Mouse (Mus musculus) liver (tissue): Measurements from ENCODE around the gene Prr5l.
A peak's percentile ranks its signal among the peaks of the same experiment; 100 is the strongest.

ENCODE experiments used
- DNase-seq: peaks from one replicate; pipeline ENCODE4 v3.0.0-alpha.2; 2020; ENCODE audit warnings: mixed read lengths

Prr5l gene

DNA sequence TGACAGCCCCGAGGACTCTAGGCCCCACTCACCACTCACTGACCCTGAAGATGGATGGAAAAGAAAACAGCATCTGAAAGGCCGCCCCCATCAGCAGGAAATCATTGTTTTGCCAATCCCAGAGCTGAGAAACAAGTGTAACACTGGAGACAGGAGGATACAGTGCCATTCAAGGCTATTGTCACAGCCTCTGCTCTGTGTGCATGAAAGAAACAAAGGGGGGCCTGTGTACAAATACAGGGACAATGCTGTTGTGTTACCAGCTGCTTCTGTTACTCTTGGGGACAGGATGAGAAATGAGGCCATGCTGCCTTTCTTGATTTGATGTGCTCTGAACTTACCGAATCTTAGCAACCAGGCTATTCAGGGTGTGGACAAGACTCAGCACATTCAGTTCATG lies at the start of gene Prr5l:
TSS of gene Prr5l (minus strand) at position 30 of the 400 bp plus-strand sequence.
- no peak for DNase-seq

DNA sequence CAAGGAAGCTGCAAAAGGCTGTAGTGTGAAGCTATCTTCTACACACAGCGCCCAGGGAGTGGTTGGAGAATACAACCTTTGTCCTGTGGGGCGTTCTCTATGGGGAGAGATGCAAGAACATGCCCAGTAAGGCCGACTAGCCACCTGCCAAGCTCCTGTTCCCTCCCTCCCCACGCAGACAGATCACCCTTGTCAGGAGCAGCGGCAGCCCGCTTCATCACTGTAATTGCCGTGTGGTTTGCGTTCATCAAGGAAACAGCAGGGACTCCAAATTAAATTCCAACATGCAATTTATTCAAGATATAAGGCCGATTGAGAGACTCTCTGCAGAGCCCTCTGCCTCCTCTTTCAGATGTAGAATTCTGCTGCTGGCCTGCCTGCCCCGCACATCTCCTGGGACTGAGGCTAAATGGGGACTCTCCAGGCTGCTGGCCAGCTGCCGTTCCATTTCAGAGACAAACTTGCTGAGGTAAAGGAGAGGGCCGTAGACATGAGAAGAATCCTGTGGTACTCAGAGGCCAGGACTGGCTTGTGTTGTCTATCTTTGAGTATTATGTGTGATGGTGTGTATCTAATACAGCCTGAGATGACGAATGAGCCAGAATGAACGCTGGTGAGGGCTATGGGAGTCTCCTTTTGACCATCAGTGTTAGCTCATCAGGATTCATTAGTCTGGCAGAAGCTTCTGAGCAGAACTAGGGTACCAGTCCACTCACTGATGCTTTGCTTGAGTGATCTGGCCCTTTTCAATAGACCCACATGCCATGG lies 49.5 kb upstream of the Prr5l start:
- no peak for DNase-seq

GRCm38 (mm10) chr2:101925591-101926188 lies 42.9 kb upstream of the Prr5l start:
- no peak for DNase-seq

DNA sequence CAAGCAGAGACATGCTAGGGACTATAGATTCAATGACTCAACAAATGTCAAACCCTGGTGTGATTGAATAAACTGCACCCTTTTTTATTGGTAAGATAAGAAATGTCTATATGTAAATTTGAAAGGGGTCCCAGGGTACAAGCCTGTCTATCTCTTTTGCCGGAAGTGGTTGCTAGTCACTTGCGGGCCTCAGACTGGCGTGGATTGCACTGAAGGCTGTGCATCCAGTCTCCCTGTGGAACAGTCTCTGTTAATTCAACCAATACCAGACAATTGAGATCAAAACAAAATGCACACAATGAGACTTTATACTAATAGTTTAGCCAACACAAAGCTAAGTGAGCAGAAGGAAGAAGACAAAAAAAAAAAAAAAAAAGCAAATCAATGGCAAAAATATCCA lies 42.4 kb upstream of the Prr5l start:
- DNase-seq, result no peak

DNA sequence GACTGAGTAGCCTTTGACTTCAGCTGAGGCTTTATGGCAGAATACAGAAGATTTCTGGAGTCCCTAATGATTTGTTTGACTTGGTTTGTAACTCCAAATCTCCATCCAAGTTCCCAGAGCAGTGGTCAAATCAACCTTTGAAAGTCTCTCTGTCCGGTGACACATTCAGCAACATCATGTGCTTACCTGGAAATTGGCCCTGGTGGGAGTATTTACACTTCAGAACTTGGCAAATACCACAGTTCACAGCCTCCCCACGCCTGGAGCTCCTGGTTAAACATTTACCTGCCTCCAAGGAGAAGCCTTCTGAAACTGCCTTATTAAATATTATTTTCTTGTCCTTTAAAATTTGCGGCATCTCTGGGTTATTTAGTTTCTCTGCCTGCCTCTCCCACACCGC lies 40.4 kb upstream of the Prr5l start:
- DNase-seq, result peak; percentile 20

DNA sequence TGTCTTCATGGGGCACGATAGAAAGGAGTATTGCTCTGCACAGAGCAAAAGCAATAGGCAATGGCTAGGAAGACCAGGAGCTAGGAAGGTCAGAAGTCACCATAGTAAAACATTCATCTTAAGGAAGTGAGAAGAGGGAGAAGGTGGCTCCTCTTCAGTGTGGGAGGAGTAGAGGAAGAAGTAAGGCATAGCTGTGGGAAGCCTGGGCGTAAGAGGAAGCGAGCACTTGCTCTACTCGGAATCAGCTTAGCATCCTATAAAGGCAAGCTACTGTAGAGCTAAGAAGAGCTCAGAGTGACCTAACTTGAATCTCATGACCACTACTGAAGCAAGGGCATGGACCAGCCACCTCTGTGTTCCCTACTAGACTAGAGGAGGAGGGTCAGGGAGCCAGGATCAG lies 39.5 kb upstream of the Prr5l start:
- DNase-seq, result no peak

DNA sequence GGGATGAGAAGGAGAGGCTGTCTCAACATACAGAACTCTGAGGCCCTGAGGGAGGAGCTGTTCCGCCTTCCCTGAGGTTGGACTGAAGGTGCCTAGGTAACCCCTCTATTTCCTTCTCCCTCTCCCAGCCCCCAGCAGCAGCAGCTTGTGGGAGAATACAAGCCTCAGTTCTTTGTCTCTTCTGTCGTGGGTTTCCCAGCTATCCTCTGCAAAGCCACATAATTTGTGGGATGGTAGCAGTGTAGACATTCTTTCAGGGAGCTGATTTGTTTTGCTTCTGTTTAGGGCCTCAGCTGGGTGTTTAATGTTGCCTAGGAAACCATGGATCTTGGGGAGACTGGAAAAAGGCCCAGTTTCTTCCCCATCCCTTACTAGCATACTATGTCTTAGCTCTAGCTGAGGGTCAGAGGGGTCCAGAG lies 37.3 kb upstream of the Prr5l start:
- no peak for DNase-seq

GRCm38 (mm10) chr2:101918518-101918917 lies 35.7 kb upstream of the Prr5l start:
- DNase-seq, result peak; percentile 12

DNA sequence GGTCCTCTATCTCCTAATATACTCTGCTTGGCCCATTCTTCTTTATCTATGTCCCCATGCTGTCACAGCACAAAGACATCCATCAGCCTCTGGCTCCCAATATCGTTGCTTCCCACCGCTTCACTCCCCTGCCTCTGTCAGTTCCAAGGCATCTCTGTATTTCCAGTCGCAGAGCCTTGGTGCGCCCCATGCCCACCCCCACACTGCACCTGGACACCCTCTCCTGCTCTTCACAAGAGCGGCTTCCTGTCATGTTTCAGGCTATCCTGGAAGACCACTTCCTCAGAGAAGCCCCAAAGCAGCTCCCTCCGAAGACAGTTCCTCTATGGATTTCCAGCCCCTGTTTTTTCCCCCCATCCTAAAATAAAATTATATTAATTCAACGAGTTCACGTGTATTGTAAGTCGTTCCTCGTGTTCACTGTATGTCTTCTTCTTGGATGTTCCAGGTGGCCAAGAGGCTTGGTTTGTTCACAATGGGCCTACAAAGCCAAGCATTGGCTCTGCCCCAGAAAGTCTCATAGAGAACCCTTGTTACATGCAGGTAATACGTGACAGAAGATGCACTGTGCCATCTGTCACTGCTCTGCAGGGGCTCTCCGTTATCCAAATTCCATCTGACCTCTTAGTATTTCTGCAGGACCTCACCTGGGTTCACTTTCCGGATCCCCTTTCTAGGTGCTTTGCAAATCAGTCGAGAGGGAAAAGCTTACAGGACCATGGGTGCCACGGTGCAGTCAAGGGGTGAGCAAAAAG lies 26.7 kb upstream of the Prr5l start:
- no peak for DNase-seq

DNA sequence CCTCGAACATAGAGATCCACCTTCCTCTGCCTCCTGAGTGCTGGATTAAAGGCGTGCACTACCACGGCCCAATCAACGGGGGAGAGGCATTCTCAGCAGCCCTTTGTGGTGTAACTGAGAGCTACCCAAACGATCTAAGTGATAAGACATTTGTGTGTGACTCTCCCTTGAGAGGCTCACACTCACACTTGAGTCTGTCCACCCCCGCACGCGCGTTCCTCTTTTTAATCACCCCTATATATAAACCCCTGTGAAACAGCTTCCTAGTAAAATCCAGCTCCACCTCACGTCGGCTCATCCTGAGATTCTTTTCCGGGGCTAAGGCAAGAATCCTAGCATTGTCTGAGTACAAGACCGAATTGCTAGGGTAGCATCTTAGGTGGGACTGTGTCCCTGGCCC lies 25.9 kb upstream of the Prr5l start:
- DNase-seq, result no peak

DNA sequence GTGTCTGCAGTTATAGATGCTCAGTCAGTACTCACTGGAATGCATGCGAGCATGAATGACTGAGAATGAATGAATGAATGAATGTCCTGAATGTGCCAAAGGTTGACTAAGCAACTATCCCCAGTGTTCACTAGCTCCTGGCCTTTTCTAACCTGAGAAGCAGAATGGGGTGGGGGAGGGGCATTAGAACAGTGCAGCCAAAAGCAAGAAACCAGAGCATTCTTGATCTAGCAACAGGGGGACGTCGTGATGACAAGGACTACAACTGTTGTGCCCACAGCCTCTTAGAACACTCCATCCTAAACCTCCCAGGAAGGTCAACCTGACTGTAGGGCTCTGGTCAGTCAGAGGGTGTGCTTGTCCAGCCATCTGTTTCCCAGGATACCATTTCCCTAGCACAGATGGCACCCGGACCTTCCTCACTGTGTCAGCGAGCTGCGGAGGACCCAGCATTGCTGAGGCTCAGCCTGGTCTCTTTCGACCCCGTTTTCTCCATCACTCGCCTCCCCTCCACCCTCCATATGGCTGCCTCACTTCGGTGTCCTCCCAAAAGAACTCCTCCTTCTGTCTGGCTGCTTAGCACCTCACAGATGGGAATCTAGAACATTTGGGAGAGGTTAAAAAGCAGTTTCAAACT lies 24.7 kb upstream of the Prr5l start:
- no peak for DNase-seq

DNA sequence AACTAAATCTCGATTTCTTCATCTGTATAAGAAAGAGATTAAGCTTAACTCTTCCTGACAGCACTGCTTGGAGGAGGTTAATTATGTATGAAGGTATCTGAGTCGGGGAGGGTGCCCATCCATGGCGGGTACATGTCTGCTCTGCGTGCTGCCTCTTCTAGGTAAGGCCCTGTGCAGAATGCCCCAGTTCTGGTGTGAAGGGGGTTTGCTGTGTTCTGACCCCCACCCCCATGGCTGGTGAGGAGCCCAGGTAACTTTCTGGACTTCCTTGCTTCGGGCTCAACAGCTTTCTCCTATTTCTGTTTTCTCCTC lies 23.5 kb upstream of the Prr5l start:
- no peak for DNase-seq

- peak; percentile 76 for DNase-seq
Observed at GRCm38 (mm10) chr2:101905534-101906378, 22.9 kb upstream of the Prr5l start.

DNA sequence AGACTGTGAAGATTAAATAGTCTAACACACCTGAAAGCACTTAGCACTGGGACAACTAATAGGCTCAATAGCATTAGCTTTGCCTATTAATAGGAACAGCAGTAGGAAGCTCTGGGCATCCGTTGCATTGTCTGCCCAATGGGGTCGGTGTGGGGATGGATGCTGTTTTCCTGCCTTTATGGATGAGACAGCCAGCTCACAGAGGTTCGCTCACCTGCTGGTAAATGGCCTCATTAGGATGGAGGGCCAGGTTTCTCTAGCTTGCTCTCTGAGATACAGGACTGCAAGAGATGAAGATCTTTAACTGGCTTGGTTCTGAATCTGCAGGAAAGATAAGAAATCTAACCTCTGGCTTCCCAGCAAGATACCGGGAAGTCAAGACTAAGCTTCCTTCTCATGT lies 19.4 kb upstream of the Prr5l start:
- no peak for DNase-seq

- DNase-seq, result no peak
Observed at GRCm38 (mm10) chr2:101896425-101897204, 13.8 kb upstream of the Prr5l start.

- DNase-seq, result no peak
Observed at GRCm38 (mm10) chr2:101894126-101894525, 11.3 kb upstream of the Prr5l start.

DNA sequence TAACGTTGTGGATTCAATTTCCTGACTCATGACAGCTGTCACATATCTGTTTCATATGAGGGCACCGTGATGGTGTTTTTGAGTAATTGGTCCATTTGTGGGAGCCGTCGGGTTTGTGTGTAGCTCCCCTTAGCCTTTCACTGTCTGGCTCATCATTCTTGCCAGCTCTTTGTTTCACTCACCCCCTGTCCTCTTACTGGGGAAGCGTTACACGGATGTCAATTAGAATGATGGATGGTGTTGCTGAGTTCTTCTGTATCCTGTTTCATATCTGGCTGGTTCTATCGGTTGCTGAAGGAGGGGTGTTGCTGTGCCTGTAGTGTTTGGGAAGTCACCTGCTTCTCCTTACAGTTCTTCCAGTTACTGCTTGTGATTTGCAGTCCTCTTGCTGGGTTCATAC lies 8.3 kb upstream of the Prr5l start:
- DNase-seq, result no peak

- DNase-seq, result no peak
Observed at GRCm38 (mm10) chr2:101888886-101889285, 6.1 kb upstream of the Prr5l start.

DNA sequence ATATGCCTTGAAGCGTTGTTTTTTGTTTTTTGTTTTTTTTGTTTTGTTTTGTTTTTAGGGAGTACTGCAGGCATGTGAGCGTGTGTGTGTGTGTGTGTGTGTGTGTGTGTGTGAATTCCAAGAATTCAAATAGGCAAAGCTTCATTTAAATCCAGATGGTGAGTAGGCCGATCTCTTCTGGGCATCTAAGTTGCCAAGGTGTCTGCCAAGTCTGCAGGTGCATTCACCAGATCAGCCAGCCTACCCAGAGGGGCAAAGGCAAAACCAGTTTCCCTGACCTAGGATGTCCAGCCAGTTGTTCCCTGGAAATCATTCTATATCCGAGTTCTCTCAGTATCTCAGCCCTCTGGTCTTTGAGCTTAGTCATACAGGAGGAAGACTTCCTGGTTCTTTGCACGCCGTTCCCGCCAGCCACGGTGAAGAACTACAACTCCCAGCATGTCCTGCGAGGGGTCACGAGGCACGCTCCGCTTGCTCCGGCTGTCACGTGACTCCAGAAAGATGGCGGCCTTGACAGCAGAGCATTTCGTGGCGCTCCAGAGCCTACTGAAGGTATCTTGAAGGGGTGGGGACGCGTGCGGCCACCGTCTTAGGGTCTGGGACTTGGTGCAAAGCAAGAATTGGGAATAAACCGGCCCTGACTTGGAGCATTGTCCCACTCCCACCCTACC lies 3.1 kb upstream of the Prr5l start, which contains the start of gene Commd9:
TSS of gene Commd9 (plus strand) at position 480 of the 671 bp plus-strand sequence.
- peak; percentile 92 for DNase-seq

DNA sequence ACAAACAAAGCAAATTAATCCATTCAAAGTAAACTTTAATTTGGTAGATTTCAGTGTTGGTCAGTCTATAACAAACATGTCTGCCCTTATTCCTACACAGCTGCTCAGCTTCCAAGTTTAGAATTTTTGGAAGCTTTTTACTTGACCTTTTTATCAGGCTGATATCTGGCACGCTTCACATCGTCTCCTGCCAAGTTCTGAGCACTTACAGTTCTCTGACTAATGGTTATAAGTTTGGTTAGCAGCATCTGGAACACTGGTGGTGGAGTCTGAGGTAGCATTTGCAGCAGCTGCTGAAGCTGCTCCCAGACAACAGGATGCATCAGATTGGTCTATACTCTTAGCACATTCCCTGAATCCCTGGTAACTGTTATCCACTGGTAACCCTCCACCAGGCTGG lies 1.5 kb upstream of the Prr5l start:
- no peak for DNase-seq
